Mouse (Mus musculus) CD4-positive, CD25-positive, alpha-beta regulatory T cell, adult 4 months (primary cell): ENCODE measurements around the gene Fbln1. TPM values are rescaled to one million over a fixed set of nuclear protein-coding genes. Genes with fewer than 3 reads are reported as not detected.
A peak's percentile ranks its signal among the peaks of the same experiment; 100 is the strongest.

Experiments used
- ATAC-seq: one replicate; pipeline ENCODE4 v1.8.0; 2017
- polyA plus RNA-seq, 2 experiments: library from polyadenylated mRNA; unstranded; fragments of 100-300 nt; shearing (Covaris generic); gene quantifications; one replicate each; pipeline ENCODE4 v1.2.1; 2017

Gene Fbln1
- polyA plus RNA-seq, 2 experiments from 2014 or later, result not detected

DNA sequence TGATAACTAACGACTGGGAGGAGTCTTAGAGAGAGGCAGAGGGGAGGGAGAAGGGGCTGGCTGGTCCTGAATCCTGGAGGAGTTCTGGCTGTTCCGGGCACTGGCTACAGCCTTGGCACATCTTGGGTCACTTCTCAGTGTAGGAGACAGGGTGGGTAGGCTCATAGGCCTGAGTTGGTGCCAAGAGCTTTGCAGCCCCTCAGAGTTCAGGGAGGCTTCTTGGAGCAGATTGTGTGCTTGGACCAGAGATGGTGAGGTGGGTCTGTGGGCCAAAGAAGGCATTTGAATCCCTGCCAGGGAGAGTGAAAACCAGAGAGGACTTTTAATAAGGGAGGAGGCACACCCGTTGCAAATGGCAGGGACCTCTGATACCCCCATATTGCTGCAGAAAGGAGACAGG lies 1.3 kb downstream of the Fbln1 start:
- no peak for ATAC-seq

DNA sequence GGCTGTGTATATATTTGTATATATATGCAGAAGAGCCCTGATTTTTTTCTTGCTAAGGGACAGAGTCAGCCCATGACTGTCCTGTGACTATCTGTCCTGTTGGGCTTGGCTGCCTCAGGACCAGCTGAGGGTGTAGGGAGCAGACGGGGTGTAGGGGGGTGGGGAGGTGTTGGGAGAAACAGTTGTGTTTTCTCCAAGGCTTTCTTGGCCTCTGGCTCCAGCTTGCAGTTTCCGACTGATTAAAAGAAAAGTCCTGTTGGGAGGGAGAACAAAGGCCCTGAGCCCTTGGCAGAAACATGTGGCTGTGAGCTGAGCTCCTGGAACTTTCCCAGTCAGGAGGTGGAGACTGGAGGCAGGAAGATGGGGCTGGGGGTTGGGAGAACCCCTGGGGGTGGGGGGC lies 2.0 kb downstream of the Fbln1 start:
- ATAC-seq, result no peak

DNA sequence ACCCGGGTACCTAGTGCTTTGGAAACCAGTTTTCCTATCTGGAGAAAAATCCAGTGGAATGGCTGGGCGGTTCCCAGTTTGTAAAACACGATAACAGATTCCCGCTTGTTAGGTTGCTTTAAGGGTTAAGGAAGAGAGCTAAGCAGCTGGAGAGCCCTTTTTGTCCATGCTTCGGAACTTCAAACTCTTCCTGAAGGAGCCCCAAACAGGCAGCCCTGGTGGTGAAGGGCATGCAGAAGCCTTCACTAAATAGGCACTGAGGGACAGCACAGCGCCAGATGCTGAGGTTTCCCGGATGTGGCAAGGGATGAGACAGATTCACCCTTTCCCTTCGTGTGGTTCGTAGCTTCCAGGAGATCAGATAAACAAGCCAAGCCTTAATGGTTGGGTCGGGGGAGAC lies 2.6 kb downstream of the Fbln1 start:
- no peak for ATAC-seq

DNA sequence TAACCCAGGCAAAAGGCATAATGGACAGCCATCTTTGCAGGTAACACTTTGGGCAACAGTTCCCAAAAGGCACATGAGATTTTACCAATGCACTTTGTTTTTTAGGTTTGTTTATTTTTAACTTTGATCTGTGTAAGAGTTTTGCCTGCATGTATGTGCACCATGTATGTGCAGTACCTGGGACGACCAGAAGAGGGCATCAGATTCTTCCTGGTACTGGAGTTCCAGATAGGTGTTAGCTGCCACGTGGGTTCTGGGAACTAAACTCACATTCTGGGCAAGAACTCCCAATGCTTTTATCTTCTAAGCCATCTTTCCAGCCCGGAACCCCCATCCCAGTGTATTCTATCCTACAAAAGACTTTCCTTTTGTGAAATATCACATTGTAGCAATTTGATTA lies 3.6 kb downstream of the Fbln1 start:
- no peak for ATAC-seq

DNA sequence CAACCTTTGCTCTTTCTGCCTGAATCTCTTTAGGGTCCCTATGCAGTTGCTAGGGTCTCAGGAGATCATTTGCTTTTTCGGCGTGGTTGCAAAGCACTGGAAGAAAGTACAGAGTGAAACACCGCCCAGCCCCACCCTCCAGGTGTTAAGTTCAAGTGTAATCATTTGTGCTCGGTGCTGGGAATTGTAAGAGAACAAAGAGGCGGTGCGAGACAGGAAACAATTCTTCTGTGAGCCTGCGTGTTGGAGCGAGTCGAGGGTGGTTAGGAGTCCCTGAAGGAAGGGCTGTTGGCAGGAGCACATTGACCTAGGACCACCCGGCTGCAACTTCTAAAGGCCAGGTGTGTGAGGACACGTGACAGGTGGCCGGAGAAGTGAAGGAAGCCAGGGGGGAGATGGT lies 4.9 kb downstream of the Fbln1 start:
- ATAC-seq, result no peak

DNA sequence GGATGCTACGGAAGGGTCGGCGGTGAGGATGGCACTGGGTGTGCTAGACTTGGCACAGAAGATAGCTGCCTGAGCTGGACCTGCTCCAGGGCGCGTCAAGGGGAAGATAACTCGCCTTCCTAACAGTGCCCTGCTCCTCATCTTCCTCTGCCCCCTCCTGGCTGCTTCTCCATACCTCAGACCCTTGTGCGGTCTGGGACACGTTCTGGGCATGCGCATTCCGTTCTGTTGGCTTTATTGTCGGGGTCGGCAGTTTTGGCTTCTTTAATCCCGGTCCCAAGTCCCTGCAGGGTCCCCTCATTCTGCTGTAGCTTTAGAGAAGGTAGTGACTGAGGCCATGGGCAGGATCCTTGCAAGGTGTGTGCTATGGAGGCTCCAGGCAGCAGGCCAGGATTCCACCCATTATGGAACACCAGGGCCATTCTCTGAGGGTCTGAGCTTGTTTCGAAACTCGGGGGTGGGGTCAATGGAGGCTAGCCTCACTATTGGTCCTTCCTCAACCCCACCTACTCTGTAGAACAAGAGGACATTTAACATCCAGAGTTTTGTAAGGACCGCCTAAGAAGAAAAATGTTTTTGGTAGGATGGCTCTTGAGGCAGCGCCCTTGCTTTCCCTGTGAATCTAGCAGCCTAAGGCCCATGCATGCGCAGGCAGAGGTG lies 5.5 kb downstream of the Fbln1 start:
- ATAC-seq, result no peak

DNA sequence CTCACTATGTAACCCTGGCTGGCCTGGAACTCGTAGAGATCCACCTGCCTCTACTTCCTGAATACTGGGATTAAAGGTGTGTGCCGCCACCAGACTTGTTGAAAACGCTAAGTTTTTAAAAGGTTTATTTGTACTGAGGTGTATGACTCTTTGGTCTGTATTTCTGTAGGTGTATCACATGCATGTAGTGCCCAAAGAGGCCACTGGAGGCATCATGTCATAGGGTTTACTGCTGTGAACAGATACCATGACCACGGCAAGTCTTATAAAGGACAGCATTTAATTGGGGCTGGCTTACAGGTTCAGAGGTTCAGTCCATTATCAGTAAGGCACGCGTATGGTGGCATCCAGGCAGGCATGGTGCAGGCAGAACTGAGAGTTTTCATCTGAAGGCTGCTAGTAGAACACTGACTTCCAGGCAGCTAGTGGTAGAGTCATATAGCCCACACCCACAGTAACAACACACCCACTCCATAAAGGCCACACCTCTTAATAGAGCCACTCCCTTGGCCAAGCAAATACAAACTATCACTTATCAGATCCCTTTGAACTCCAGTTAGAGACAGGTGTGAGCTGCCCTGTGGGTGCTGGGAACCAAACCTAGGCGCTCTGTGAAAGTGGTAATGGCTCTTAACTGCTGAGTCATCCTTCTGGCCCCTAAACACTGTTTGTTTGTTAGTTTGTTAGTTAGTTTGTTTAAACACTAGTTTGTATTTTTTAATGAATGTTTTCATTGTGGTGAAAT lies 10.5 kb downstream of the Fbln1 start:
- no peak for ATAC-seq

DNA sequence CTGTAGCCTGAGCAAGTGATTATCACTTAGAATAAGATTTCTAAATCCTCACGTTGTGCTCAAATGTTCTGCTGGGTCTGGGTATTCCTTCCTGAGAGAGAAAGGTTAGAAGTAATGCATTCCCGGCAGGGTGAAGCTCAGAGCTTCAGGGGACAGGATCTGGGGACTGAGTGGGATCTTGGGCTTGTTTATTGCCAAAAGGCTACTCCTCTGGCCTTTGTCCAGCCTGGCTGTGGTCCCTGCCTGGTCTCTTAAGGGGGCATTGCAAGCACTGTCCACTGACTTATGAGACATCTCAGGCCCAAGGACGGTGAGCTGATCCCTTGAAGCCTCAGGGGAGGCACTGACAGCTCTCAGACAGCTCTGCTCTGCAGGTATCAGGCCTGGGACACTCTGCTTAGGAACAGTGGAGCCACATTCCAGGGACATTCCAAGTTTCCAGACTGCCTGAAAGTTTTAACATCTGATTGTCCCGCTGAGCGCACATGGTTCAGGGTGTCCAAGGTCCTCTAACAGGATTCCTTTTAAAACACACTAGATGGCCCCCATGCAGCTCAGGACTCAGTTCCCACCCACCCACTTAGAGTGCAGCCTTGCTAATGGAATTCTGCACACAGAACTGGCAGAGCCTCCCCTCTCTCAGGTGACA lies 13.0 kb downstream of the Fbln1 start:
- no peak for ATAC-seq

DNA sequence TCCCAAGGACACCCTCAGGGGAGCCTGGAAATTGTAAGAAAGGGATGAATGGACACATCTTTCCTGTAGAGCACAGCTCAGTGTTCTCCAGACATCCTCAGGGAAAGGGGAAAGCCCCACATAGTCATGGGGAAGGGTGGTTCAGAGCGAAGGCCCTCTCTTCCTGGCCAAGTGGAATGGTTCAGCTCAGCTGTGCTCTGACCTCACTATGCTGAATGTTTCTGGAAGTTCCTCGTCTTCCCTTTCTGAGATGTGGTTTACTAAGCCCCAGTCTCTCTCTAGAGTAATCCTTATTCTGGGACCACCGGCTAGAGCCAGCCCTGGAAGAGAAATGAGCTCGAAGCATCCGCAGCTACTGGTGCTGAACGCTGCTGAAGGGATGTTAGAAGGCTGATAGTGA lies 14.6 kb downstream of the Fbln1 start:
- no peak for ATAC-seq

DNA sequence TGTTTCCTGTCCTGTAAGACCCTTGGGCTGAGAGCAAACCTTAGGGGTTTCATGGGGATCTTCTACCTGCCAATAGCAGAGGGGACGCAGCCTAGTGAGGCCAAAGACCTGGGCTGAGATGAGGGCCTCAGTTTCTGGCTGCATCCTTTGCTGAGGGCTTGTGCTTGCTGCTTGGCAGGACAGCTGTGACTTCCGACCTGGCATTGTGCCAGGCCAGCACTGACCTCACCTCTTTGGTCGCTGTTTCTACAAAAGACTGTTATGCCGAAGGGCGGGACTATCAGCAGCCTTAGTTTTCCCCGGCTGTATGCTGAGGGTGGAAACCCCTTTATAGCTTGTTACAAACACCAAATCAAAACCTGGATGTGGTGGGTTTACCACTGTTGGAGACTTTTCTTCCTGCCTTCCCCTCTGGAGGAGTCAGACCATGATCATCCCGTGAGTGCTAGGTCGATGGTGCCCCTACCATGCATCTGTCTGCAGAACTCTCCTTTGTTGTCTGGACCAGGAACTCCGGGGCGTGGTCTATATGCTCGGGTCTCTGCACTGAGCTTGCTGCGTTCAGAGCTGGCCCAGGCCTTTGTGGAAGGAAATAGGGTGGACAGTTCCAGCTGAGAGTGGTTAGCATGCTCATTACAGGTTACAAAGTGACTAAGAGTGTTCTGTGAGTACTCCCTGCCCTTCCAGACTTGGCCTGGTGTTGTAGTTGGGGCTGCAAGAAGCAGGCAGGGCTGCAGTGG lies 15.5 kb downstream of the Fbln1 start:
- ATAC-seq, result no peak

DNA sequence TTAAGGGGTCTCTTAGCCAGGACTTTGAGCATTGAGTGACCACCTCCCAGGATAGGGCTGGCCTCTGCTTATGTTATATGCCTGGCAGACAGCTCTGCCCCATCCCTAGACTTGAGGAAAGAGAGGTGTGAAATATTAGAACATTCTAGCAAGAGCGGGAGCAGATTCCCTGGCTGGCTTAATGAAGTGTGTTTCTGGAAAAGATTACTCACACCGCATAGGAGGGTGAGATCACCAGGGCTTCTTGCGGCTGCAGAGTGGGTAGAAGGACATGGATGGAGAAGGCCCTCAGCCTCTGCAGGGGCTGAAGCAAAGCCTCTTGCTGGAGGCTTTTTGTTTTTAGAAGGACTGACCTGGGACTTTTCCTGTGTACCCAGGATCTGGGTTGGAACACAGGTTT lies 19.9 kb downstream of the Fbln1 start:
- no peak for ATAC-seq

DNA sequence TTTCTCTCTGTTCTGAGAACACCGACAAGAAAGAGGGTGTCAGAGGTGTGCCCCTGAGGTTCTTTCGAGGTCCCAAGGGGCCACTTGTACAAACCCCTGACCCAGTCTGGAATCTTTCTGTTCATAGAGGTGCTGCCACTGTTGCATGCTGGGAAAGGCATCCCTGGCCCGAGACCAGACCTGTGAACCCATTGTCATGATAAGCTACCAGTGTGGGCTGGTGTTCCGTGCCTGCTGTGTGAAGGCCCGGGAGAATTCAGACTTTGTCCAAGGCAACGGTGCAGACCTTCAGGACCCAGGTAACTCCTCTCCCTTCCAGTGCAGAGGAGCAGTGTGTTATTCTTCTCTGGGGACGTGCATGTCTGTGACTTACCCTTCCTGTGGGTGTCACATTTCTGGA lies 21.1 kb downstream of the Fbln1 start:
- ATAC-seq, result no peak

DNA sequence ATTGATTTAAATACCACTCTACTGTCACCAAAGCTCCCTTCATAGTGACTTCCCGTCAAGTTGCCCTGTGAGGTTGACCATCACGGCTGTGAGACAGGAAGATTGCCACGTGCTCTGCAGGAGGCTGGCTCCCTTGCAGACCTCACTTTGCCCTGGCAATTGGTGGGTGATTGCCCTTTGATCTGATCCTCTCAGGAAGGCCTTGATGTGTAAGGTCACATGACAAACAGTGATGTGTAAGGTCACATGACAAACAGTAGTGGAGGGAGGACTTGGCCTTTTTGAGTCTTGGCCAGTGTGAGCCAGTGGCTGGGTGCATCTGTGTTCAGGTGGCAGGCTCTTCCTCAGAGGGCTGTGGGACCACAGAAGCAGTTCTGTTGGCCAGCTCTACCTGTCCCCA lies 22.8 kb downstream of the Fbln1 start:
- no peak for ATAC-seq

DNA sequence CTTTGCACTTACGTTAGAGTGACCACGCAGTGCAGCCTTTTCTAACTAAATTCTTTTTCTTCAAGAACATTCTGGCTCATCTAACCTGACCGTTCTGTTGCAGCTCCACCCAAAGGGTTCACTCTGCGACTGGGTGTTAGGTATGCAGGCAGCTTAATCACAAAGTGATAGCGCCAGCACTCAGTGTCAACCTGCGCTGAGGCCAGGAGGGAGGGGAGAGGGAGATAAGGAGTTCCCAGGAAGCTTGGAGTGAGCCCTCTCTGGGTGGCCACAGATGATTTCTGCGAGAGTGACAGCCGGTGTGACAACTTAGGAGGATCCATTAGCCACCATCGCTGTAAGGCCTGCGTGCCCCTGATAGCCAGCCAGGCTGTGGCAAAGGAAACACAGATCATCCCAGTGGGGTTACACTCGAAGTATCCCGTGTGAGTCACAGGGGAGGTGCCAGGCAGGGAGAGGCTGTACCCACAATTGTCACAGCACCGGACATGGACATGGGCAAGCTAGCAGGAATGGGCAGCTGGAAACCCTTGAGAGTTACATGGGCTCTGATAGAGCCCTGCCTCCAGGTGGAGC lies 24.3 kb downstream of the Fbln1 start:
- no peak for ATAC-seq

DNA sequence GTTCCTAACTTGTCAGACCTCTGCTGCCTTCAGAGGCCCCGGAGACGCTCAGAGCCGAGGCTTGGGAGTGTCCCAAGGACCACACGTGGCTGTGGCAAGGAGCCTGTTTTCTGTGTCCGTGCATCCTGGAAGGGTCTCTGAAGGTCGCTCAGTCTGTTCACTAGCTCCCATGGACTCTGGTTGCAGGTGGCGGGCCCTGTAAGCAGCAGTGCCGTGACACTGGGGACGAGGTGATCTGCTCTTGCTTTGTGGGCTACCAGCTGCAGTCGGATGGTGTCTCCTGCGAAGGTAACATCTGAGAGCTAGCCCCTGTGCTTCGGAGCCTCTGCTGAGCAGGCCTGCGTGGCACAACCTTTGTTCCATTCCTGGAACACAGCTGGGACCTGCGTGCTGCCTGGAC lies 24.9 kb downstream of the Fbln1 start:
- no peak for ATAC-seq

DNA sequence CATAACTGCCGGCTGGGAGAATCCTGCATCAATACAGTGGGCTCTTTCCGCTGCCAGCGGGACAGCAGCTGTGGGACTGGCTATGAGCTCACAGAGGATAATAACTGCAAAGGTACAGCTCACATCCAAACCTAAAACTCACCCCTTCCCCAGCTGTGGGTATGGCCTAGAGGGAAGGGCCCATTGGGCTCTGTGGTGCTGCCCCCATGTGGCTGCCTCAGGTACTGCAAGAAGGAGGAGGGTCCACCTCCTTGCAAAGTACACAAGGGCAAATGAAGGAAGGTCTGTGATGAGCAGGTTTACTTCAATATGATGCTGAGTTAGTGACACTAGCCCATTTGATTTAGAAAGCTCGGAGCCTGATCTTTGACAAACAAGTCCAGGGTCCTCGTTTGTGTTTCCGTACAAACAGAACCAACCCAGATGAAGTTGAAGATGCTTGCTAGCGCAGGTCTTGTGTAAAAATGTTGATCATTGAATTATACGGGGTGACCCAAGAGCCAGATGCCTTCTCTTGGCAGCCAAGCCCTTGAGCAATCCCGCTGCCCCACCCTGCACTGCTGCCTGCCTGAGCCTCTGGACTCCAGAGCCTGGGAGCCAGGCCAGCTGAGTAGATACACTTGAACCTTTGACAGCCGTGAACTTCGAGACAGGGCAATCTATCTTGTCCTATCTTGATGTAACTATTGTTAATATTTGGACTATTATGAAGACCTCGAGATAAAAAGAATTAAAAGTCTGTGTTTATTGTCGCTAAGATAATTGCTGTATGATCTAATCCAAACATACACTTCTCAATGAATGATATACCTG lies 25.9 kb downstream of the Fbln1 start:
- ATAC-seq, result no peak

DNA sequence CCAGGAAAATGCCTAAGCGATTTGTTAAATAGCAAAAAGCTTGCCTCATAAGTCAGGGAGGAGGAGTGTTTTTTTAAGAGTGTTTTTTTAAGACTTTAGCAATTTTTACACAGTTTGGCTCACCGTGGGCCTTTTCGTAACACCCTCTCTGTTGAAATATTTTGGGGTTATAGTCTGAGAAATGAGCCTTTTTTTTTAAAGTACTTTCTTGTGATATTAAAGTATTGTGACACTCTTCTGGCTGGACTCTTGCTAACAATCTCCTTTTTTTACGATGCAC lies 26.4 kb downstream of the Fbln1 start:
- ATAC-seq, result no peak

DNA sequence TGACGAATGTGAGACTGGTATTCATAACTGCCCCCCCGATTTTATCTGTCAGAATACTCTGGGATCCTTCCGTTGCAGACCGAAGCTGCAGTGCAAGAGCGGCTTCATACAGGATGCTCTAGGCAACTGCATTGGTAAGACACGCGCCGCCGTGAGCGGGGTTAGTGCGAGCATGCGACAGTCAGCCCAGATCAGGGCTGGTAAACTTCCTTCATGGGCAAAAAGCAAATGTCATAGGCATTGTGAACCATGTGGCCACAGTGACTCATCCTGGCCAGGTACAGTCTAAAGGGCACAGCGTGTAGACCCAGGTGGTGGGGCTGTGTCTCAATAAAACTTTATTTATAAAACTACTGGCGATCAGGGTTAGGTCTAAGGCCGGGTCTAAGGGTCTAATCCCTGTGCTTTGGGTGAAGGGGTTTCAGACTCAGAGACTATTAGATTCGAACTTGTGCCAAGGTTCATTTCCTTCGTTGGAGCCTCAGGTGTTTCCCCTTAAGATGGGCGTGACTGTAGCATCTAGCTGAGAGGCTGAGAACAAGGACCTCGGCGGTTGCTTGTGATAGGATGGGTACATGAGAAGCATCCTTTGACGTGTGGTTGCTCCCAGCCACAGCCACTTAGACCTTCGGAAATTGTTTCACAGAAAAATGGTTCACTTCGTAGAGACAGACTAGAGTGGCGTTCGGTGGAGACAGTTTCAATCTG lies 26.9 kb downstream of the Fbln1 start:
- peak; percentile 86 for ATAC-seq

DNA sequence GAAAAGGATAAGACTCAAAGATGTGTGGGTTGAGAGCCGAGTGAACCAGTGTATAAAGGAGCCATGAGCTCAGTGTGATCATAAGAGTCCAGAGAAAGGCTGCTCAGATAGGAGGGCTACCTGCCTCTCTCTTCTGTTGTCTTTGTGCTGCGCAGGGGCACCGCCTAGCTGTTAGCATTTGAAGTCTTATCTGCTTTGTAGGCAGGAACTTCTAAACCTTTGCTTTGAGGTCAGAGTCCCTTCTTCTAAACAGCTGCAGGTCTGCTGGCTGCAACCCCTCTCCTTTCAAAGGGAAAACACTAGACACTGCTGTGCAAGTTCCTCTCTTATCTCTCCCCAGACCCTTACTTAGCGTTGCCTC lies 27.5 kb downstream of the Fbln1 start:
- ATAC-seq, result peak; percentile 68

DNA sequence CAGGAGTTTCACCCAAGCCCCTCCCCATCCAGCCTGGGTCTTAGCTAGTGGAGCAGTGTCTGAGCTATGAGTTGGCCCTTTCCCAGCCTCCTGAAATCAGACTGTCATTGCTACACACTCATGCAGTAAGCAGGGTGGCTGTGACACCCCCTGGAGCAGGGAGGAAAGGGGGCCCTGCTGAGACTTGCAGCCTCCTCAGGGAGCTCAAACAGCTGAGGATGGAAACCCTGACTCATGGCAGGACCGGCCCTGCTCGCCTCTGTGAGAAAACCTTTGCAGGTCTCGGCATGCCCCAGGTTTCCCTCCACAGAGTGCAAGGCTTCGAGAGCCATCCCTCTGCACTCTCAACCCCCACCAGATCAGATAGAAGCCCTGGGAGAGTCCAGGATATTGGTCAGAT lies 27.9 kb downstream of the Fbln1 start:
- ATAC-seq, result no peak

DNA sequence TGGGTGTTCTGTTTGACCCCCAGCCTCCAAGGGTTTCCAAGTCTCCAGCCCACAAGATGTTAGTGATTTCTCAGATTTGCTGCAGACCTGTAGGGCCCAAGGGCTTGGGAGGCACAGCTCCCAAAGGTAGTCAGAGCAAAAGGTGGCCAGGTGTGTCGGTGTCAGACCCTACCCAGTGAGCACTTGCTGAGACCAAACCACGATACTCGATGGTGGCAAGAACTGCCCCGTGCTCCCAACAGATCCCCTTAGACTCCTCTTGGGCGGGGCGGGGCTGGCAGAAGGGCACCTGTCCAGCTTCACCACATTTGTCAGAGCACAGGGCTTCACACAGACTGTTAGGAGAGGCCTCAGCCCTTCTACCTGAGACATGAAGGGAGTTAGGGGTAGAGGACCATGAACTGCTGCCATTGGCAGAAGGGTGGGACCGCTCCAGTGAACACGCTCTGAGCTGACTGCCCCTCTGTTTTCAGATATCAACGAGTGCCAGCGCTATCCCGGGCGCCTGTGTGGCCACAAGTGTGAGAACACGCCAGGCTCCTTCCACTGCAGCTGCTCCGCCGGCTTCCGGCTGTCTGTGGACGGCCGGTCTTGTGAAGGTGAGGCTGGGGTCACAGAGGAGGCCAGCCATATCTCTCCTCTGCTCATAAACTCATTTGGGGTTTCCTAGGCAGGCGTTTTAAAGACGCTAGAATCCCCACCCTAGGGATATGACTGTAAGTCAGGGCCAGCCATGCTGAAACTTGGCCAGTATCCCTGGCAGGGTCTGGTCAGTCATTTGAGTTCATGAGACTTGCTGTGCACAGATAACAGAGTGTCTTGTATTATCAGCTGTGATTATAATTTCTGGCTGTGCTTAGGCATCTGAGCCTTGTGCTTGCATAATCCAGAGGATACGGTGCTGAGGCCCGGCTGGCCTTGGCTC lies 33.3 kb downstream of the Fbln1 start:
- ATAC-seq, result no peak
